Mouse (Mus musculus): Measurements from ENCODE around the gene Epb41l3. TPM values are rescaled to one million over a fixed set of nuclear protein-coding genes. Genes with fewer than 3 reads are reported as not detected.

The Epb41l3 gene
- polyA plus RNA-seq, 2 experiments: 3.1 to 5.6 TPM

DNA sequence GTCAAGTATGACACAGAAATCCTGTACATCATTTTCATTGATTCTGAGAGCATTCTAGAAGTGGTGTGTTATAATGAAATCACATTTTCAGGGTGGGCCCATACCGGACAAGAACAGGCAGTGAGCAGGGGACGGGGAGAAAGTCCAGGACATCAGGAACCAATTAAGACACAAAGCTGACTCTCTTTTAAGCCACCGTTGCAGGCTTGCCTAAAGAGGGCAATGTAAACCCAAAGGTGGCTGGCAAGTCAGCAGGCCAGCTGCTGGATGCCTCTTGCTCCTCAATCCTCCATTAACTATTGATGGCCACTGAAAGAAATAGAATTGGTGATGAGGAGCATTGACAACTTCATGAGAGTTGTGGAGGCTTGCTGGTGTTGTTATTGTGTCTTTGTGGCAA lies 75.8 kb downstream of the Epb41l3 start:
- TF ChIP-seq EP300 (IDR thresholded peaks at IDR 0.05; ENCODE audit: low read depth): no peak
- TF ChIP-seq CTCF (IDR thresholded peaks at IDR 0.05; ENCODE audit: low read depth): no peak

DNA sequence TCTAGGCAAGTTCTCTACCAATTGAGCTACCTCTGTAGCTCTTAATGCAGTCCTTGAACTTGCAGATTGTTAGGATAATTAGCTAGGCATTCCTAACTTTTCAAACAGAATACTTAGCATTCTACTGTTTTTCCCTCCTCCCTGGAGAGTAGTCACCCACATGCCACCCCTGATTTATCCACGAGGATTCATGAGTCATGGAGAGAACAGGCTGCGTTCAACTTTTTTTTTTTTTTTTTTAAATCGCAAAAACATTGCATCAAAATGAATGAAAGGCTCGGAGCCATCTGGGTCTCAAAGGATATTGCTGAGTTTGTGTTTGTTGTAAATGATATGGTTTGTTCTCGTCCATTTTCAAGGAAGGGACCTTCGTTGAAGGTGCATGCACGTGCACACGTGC lies 79.6 kb downstream of the Epb41l3 start:
- no peaks in the 10 kb centered on the region for H3K36me3 ChIP-seq (replicated peaks; ENCODE audit: control insufficient read depth, insufficient read depth, low read depth)
- H3K9ac ChIP-seq (replicated peaks): no peak overlapping the region
- no peak overlapping the region for H3K27ac ChIP-seq
- no peak for ATAC-seq (ENCODE audit: insufficient read depth)
- no peak for DNase-seq (ENCODE audit: low read depth in 3 of 3, low spot score in 3 of 3)
- H3K4me1 ChIP-seq (replicated peaks; ENCODE audit: control insufficient read depth in 2 of 2, insufficient read depth in 2 of 2, low read length in 1 of 2): no peaks in the 10 kb centered on the region
- WGBS (ENCODE audit: insufficient replicate concordance): 54% methylated on average over 8 of the region's 8 CpGs
- H3K4me3 ChIP-seq (ENCODE audit: insufficient read depth in 1 of 2, low read depth in 2 of 2, low read length in 2 of 2): no peak overlapping the region
- TF ChIP-seq EP300 (IDR thresholded peaks at IDR 0.05; ENCODE audit: low read depth) (no peak), CTCF (IDR thresholded peaks at IDR 0.05; ENCODE audit: low read depth) (no peak)
- peaks cover 15% of the 10 kb centered on the region for H3K27me3 ChIP-seq (ENCODE audit: control insufficient read depth, insufficient read depth, low read length)
- no peaks in the 10 kb centered on the region for H3K9me3 ChIP-seq (ENCODE audit: control insufficient read depth, low read length)
- H3K4me2 ChIP-seq (ENCODE audit: low read depth): no peak overlapping the region

More for the DNA sequence above, 75.8 kb downstream of the Epb41l3 start:
- no peak for DNase-seq (ENCODE audit: low read depth in 3 of 3, low spot score in 3 of 3)
- Histone ChIP-seq H3K9ac (replicated peaks) (no peak overlapping the region), H3K27ac (no peak overlapping the region), H3K9me3 (ENCODE audit: control insufficient read depth, low read length) (no peaks in the 10 kb centered on the region), H3K4me2 (ENCODE audit: low read depth) (no peak overlapping the region), H3K27me3 (ENCODE audit: control insufficient read depth, insufficient read depth, low read length) (no peaks in the 10 kb centered on the region), H3K4me3 (ENCODE audit: insufficient read depth in 1 of 2, low read depth in 2 of 2, low read length in 2 of 2) (no peak overlapping the region), H3K4me1 (replicated peaks; ENCODE audit: control insufficient read depth in 2 of 2, insufficient read depth in 2 of 2, low read length in 1 of 2) (no peaks in the 10 kb centered on the region), H3K36me3 (replicated peaks; ENCODE audit: control insufficient read depth, insufficient read depth, low read depth) (no peaks in the 10 kb centered on the region)
- 33% methylated on average over 3 of the region's 3 CpGs for WGBS (ENCODE audit: insufficient replicate concordance)
- no peak for ATAC-seq (ENCODE audit: insufficient read depth)

DNA sequence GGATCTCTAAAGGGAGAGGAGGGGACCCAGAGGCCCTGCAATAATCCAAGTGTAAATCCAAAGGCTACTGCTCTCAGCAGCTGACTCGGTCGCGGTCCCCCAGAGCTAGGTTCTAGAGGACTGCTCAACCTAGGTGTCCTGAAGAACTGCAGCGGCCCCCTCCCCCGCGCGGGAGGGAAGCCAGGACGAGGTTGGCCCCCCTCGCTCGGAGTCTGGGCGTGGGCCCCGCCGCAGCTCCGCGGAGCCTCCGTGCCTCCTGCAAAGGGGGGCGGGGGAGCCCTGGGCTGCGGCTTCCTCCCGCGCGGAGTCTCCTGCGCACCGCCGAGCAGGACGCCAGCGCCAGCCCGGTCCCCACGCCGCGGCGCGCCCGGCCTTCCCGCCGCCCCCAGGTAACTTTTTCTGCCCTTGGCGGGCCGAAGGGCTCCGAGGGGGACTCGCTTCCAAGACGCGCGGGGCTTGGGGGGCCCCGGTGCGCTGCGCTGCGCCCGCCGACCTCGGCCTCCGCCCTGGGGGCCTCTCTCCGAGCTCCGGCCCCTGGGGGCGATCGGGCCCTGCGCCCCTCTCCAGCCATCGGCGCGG lies 81.1 kb downstream of the Epb41l3 start:
- H3K4me1 ChIP-seq (replicated peaks; ENCODE audit: control insufficient read depth in 2 of 2, insufficient read depth in 2 of 2, low read length in 1 of 2): no peaks in the 10 kb centered on the region

DNA sequence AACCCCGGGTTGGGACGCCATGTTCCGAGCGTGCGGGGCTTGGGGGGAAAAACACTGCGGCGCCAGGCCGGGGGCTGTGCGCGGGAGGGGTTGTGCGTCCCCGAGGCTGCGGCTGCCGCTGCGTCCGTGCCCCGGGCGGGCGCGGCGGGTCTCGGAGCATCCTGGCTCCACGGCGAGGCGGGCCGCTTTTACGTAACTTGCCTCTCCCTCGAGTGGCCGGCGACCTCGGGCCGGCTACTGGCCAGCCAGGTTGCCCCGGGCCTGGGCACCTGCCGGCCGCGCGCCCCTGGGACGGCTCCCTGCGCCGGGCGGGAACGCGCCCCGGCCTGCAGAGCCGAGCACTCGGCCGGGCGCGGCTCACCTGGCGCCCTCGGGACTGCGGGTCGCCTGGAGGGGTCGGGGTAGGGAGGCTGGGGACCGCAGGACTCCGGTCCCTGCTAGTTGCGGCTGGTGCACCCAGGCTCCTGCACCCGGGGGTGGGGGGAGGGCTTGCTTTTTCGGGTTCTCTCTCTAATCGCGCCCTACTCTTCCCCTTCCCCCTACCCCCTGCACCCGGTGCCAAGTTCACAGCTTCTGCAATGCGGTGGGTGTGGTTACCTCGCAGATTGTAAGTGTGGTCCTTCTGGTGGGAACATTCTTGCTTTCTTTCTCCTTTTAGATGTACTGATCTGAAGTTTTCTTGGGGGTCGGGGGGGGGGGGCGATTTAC lies 81.8 kb downstream of the Epb41l3 start:
- H3K9ac ChIP-seq (replicated peaks): no peak overlapping the region
- no peak overlapping the region for H3K27ac ChIP-seq
- ATAC-seq (ENCODE audit: insufficient read depth) (no peak), DNase-seq (ENCODE audit: low read depth in 3 of 3, low spot score in 3 of 3) (no peak)
- H3K36me3 ChIP-seq (replicated peaks; ENCODE audit: control insufficient read depth, insufficient read depth, low read depth): no peaks in the 10 kb centered on the region
- peak overlapping the region; percentile 56 for H3K4me2 ChIP-seq (ENCODE audit: low read depth)
- no peaks in the 10 kb centered on the region for H3K9me3 ChIP-seq (ENCODE audit: control insufficient read depth, low read length)
- WGBS (ENCODE audit: insufficient replicate concordance): under 1% methylated on average over 44 of the region's 66 CpGs
- H3K27me3 ChIP-seq (ENCODE audit: control insufficient read depth, insufficient read depth, low read length): peaks cover 15% of the 10 kb centered on the region
- no peaks in the 10 kb centered on the region for H3K4me1 ChIP-seq (replicated peaks; ENCODE audit: control insufficient read depth in 2 of 2, insufficient read depth in 2 of 2, low read length in 1 of 2)
- H3K4me3 ChIP-seq (ENCODE audit: insufficient read depth in 1 of 2, low read depth in 2 of 2, low read length in 2 of 2): peak overlapping the region; percentile 46 to 50
- TF ChIP-seq CTCF (IDR thresholded peaks at IDR 0.05; ENCODE audit: low read depth): no peak
- TF ChIP-seq EP300 (IDR thresholded peaks at IDR 0.05; ENCODE audit: low read depth): no peak

More for the DNA sequence above, 81.1 kb downstream of the Epb41l3 start:
- Histone ChIP-seq H3K27me3 (ENCODE audit: control insufficient read depth, insufficient read depth, low read length) (peaks cover 15% of the 10 kb centered on the region), H3K9ac (replicated peaks) (no peak overlapping the region), H3K4me2 (ENCODE audit: low read depth) (peak overlapping the region; percentile 56), H3K9me3 (ENCODE audit: control insufficient read depth, low read length) (no peaks in the 10 kb centered on the region), H3K4me3 (ENCODE audit: insufficient read depth in 1 of 2, low read depth in 2 of 2, low read length in 2 of 2) (peak overlapping the region; percentile 46 to 50), H3K36me3 (replicated peaks; ENCODE audit: control insufficient read depth, insufficient read depth, low read depth) (no peaks in the 10 kb centered on the region), H3K27ac (no peak overlapping the region)
- no peak for TF ChIP-seq CTCF (IDR thresholded peaks at IDR 0.05; ENCODE audit: low read depth)
- no peak for DNase-seq (ENCODE audit: low read depth in 3 of 3, low spot score in 3 of 3)
- no peak for ATAC-seq (ENCODE audit: insufficient read depth)
- under 1% methylated on average over 45 of the region's 58 CpGs for WGBS (ENCODE audit: insufficient replicate concordance)

DNA sequence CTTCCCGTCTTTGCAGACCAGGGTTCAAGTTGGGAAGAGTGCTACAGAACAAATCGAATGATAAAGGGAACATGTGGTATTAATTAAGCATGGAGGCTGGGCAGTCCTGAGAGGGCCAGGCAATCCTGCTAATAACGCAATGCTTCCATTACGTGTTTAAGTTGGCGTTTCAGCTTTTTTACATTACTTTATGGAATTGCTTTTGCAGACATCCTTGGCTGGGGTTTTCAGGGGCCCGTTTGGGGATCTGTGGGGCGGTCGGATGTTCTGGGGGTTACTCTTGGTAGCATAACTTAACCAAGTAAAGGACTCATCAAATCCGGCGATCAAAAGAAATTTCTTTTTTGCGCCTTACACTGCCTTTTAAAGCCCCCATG lies 82.3 kb downstream of the Epb41l3 start:
- TF ChIP-seq EP300 (IDR thresholded peaks at IDR 0.05; ENCODE audit: low read depth): no peak
- TF ChIP-seq CTCF (IDR thresholded peaks at IDR 0.05; ENCODE audit: low read depth): no peak
- DNase-seq (ENCODE audit: low read depth in 3 of 3, low spot score in 3 of 3): no peak
- WGBS (ENCODE audit: insufficient replicate concordance): 13% methylated on average over 11 of the region's 11 CpGs
- Histone ChIP-seq H3K27me3 (ENCODE audit: control insufficient read depth, insufficient read depth, low read length) (peaks cover 15% of the 10 kb centered on the region), H3K9ac (replicated peaks) (no peak overlapping the region), H3K4me3 (ENCODE audit: insufficient read depth in 1 of 2, low read depth in 2 of 2, low read length in 2 of 2) (peak overlapping the region in 1 of 2 experiments; percentile 50; a peak in 1 of 4 replicates), H3K4me1 (replicated peaks; ENCODE audit: control insufficient read depth in 2 of 2, insufficient read depth in 2 of 2, low read length in 1 of 2) (no peaks in the 10 kb centered on the region), H3K36me3 (replicated peaks; ENCODE audit: control insufficient read depth, insufficient read depth, low read depth) (no peaks in the 10 kb centered on the region), H3K9me3 (ENCODE audit: control insufficient read depth, low read length) (no peaks in the 10 kb centered on the region), H3K4me2 (ENCODE audit: low read depth) (peak overlapping the region; percentile 56), H3K27ac (no peak overlapping the region)
- no peak for ATAC-seq (ENCODE audit: insufficient read depth)
